Mouse (Mus musculus): Measurements from ENCODE around the gene Oxtr. TPM values are rescaled to one million over a fixed set of nuclear protein-coding genes. Genes with fewer than 3 reads are reported as not detected.

Gene Oxtr
- polyA plus RNA-seq, 1 experiment from 2014 or later: 0.64 TPM

DNA sequence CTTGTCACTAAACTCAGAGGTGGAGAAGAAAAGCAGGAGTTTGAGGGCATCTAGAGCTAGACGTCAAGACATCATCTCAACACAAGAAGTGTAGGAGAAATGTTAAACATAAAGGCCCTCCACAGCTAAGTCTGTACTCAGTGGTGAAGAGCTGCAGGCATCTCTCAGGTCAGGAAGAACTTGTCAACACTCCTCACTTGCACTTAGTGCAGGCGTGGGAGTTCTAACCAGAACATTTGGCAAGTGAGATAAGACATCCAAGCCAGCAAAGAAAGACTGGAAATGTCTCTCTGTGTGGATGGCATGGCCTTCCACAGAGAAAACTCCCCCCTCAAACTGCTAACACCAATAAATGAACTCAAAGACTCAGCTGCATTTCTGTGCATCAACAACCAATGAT lies 17.9 kb upstream of the Oxtr start:
- H3K9ac ChIP-seq (replicated peaks; ENCODE audit: low read length): no peak overlapping the region
- DNase-seq: no peak
- H3K4me1 ChIP-seq (ENCODE audit: control insufficient read depth, insufficient read depth, low read length): no peaks in the 10 kb centered on the region
- H3K27me3 ChIP-seq (ENCODE audit: control insufficient read depth, insufficient read depth, low read length): peaks cover 7% of the 10 kb centered on the region; the same call in 1 of the 2 replicates
- 94% methylated on average over 2 of the region's 2 CpGs for WGBS
- no peak for ATAC-seq (ENCODE audit: low FRiP score, low TSS enrichment)
- no peaks in the 10 kb centered on the region for H3K36me3 ChIP-seq (ENCODE audit: control insufficient read depth, insufficient read depth, low read length)
- no peak overlapping the region for H3K27ac ChIP-seq (replicated peaks; ENCODE audit: low read depth, low read length)
- no peak overlapping the region for H3K4me2 ChIP-seq (ENCODE audit: low read length)
- no peak overlapping the region for H3K4me3 ChIP-seq (replicated peaks; ENCODE audit: low read depth, low read length)
- H3K9me3 ChIP-seq (ENCODE audit: control insufficient read depth, low read length): no peaks in the 10 kb centered on the region

DNA sequence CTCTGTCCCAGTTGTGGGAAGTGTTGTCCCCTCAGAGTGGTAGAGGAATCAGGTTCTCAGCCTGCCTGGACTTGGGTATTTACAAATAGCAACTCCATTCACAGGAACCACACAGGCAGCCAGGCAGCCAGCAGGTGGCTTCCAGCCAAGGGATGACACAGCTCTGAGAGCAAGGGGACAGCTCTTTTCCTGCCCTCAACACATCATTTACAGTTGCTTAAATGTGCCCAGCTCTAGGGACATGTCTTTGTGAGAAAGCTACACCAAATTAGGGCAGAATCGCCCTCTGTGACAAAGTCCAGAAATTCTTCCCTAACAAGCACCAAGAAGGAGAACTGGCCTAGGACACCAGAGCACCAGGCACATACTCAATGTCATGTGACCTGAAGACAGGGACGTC lies 11.4 kb upstream of the Oxtr start:
- WGBS: 77% methylated on average over 2 of the region's 2 CpGs
- no peak overlapping the region for H3K27ac ChIP-seq (replicated peaks; ENCODE audit: low read depth, low read length)
- no peak overlapping the region for H3K9ac ChIP-seq (replicated peaks; ENCODE audit: low read length)
- no peaks in the 10 kb centered on the region for H3K36me3 ChIP-seq (ENCODE audit: control insufficient read depth, insufficient read depth, low read length)
- no peaks in the 10 kb centered on the region for H3K9me3 ChIP-seq (ENCODE audit: control insufficient read depth, low read length)
- no peak overlapping the region for H3K4me2 ChIP-seq (ENCODE audit: low read length)
- ATAC-seq (ENCODE audit: low FRiP score, low TSS enrichment): no peak
- H3K4me3 ChIP-seq (replicated peaks; ENCODE audit: low read depth, low read length): no peak overlapping the region
- H3K4me1 ChIP-seq (ENCODE audit: control insufficient read depth, insufficient read depth, low read length): no peaks in the 10 kb centered on the region
- no peak for DNase-seq
- H3K27me3 ChIP-seq (ENCODE audit: control insufficient read depth, insufficient read depth, low read length): no peaks in the 10 kb centered on the region

DNA sequence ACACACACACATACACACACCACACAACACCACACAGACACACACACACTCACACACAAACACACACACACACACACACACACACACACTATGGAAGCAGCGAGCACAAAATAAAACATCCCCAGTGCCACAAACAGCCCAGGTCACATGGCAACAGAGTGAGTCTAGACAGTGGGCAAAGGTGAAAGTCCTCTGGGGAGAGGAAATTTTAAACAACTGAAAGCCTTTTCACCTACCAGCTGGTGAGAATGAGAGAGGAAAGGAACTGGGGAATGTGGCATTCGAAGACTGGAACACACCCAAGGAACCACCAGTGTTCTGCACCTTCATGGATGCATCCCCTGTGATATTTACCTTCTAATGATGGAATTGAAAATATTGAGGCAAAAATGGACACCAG lies 9.7 kb upstream of the Oxtr start:
- Histone ChIP-seq H3K27me3 (ENCODE audit: control insufficient read depth, insufficient read depth, low read length) (no peaks in the 10 kb centered on the region), H3K4me3 (replicated peaks; ENCODE audit: low read depth, low read length) (no peak overlapping the region), H3K27ac (replicated peaks; ENCODE audit: low read depth, low read length) (no peak overlapping the region), H3K4me2 (ENCODE audit: low read length) (no peak overlapping the region), H3K9me3 (ENCODE audit: control insufficient read depth, low read length) (no peaks in the 10 kb centered on the region), H3K4me1 (ENCODE audit: control insufficient read depth, insufficient read depth, low read length) (no peaks in the 10 kb centered on the region), H3K9ac (replicated peaks; ENCODE audit: low read length) (no peak overlapping the region), H3K36me3 (ENCODE audit: control insufficient read depth, insufficient read depth, low read length) (no peaks in the 10 kb centered on the region)
- DNase-seq (no peak), ATAC-seq (ENCODE audit: low FRiP score, low TSS enrichment) (no peak)
- WGBS: 91% methylated on average over 2 of the region's 2 CpGs

DNA sequence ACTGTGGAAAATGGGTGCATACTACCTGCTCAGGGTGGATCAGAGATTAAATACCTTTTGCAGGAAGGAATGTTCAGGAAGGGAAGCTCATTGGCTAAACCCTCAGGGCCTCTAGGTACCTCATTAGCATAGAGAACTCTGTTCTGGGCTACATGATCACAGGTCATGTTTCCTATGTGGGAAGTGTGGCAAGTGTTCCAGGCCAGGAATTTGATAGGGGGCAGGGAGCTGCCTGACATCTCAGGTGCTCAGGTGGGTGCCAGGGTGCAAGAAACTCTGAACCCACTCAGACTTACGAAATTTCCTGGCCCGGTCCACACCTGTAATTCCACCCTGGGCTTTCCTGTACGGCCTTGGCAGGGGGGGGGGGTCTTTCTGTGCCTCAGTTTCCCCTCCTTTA lies 9.0 kb upstream of the Oxtr start:
- H3K9me3 ChIP-seq (ENCODE audit: control insufficient read depth, low read length): no peaks in the 10 kb centered on the region
- no peak for ATAC-seq (ENCODE audit: low FRiP score, low TSS enrichment)
- H3K4me2 ChIP-seq (ENCODE audit: low read length): no peak overlapping the region
- no peak for DNase-seq
- no peaks in the 10 kb centered on the region for H3K27me3 ChIP-seq (ENCODE audit: control insufficient read depth, insufficient read depth, low read length)
- no peaks in the 10 kb centered on the region for H3K4me1 ChIP-seq (ENCODE audit: control insufficient read depth, insufficient read depth, low read length)
- no peak overlapping the region for H3K27ac ChIP-seq (replicated peaks; ENCODE audit: low read depth, low read length)
- H3K36me3 ChIP-seq (ENCODE audit: control insufficient read depth, insufficient read depth, low read length): no peaks in the 10 kb centered on the region
- H3K9ac ChIP-seq (replicated peaks; ENCODE audit: low read length): no peak overlapping the region
- 88% methylated on average over 3 of the region's 3 CpGs for WGBS
- H3K4me3 ChIP-seq (replicated peaks; ENCODE audit: low read depth, low read length): no peak overlapping the region

DNA sequence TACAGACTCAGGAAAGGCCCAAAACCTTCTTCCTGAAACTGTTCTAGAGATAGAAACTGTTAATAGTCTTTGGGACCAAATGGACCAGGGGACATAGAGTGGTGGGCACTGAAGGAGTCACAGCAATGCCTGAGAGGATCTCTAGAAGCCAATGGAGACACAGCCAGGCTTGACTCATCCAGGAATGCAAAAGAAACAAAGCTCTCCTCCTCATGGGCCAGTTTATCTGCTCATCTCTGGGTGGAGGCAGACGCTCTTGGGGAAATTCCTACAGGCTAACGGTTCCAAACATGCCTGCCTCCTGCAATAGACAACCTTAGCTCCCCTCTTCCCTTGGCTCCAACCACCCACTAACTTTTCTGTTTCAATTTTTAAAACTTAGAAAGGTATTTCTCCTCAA lies 7.7 kb upstream of the Oxtr start:
- ATAC-seq (ENCODE audit: low FRiP score, low TSS enrichment): no peak

DNA sequence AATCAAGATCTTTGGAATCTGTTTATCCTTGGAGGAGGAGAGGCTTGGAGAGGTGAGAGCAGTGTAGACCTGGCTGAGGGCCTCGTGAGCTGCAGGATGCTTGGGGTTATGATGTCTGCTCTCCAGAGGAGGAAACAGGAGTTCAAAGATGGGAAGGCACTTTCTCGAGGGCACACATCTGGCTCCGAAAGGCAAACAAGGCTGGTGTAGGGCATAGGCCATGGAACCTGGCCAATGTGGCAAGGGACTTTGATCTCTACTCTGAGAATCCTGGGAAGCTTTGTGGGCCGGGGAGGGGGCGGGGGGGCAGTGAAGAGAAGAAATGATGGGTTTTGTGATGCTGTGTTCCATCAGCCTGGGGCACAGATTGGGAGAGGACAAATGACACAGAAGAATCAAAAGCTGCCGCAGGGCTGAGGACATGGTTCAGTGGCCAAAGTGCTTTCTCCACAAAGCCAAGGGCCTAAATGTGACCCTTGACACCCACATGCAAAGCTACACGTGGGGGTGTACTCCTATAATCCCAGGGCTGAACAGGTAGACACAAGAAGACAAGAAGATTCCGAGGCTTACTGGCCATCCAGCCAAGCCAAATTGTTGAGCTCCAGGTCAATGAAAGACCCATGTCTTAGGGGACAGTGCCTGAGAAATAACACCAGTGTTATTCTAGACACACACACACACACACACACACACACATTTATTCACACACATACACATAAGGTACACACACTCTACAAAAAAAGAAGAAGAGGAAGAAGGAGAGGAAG lies 6.7 kb upstream of the Oxtr start:
- Histone ChIP-seq H3K4me2 (ENCODE audit: low read length) (no peak overlapping the region), H3K27me3 (ENCODE audit: control insufficient read depth, insufficient read depth, low read length) (no peaks in the 10 kb centered on the region; the same call in 1 of the 2 replicates), H3K4me1 (ENCODE audit: control insufficient read depth, insufficient read depth, low read length) (no peaks in the 10 kb centered on the region), H3K36me3 (ENCODE audit: control insufficient read depth, insufficient read depth, low read length) (no peaks in the 10 kb centered on the region), H3K4me3 (replicated peaks; ENCODE audit: low read depth, low read length) (no peak overlapping the region), H3K9me3 (ENCODE audit: control insufficient read depth, low read length) (no peaks in the 10 kb centered on the region), H3K27ac (replicated peaks; ENCODE audit: low read depth, low read length) (no peak overlapping the region), H3K9ac (replicated peaks; ENCODE audit: low read length) (no peak overlapping the region)
- ATAC-seq (ENCODE audit: low FRiP score, low TSS enrichment) (no peak), DNase-seq (no peak)
- WGBS: 57% methylated on average over 8 of the region's 8 CpGs

More for the DNA sequence above, 7.7 kb upstream of the Oxtr start:
- DNase-seq: no peak
- Histone ChIP-seq H3K9ac (replicated peaks; ENCODE audit: low read length) (no peak overlapping the region), H3K4me2 (ENCODE audit: low read length) (no peak overlapping the region), H3K27me3 (ENCODE audit: control insufficient read depth, insufficient read depth, low read length) (no peaks in the 10 kb centered on the region), H3K36me3 (ENCODE audit: control insufficient read depth, insufficient read depth, low read length) (no peaks in the 10 kb centered on the region), H3K27ac (replicated peaks; ENCODE audit: low read depth, low read length) (no peak overlapping the region), H3K9me3 (ENCODE audit: control insufficient read depth, low read length) (no peaks in the 10 kb centered on the region), H3K4me3 (replicated peaks; ENCODE audit: low read depth, low read length) (no peak overlapping the region), H3K4me1 (ENCODE audit: control insufficient read depth, insufficient read depth, low read length) (no peaks in the 10 kb centered on the region)
- 80% methylated on average over 2 of the region's 2 CpGs for WGBS

DNA sequence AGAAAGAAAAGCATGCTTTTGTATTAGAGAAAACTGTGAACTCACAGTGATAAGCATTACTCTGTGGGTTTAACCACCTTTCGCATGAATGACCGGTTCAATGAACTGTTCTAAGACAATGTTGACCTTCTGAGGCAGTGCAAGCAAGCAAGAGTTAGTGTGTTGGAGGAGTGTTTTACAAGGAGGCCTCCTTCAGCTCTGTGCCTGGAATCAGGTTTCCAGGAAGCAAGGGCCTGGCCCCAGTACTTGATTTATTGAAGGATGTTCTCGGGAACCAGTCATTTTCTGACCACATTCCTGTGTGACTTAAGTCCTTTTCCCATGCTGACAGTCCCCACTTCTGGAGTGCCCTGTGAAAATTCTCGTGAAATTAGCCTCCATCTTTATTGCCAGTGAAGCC lies 5.5 kb upstream of the Oxtr start:
- Histone ChIP-seq H3K27ac (replicated peaks; ENCODE audit: low read depth, low read length) (no peak overlapping the region), H3K4me3 (replicated peaks; ENCODE audit: low read depth, low read length) (no peak overlapping the region), H3K4me1 (ENCODE audit: control insufficient read depth, insufficient read depth, low read length) (0 out of 2 replicates have a peak, but pooled peaks cover 4% of the 10 kb centered on the region), H3K4me2 (ENCODE audit: low read length) (no peak overlapping the region), H3K27me3 (ENCODE audit: control insufficient read depth, insufficient read depth, low read length) (peaks cover 6% of the 10 kb centered on the region), H3K36me3 (ENCODE audit: control insufficient read depth, insufficient read depth, low read length) (no peaks in the 10 kb centered on the region), H3K9ac (replicated peaks; ENCODE audit: low read length) (no peak overlapping the region), H3K9me3 (ENCODE audit: control insufficient read depth, low read length) (no peaks in the 10 kb centered on the region)
- 72% methylated on average over 4 of the region's 4 CpGs for WGBS
- no peak for ATAC-seq (ENCODE audit: low FRiP score, low TSS enrichment)
- DNase-seq: no peak

DNA sequence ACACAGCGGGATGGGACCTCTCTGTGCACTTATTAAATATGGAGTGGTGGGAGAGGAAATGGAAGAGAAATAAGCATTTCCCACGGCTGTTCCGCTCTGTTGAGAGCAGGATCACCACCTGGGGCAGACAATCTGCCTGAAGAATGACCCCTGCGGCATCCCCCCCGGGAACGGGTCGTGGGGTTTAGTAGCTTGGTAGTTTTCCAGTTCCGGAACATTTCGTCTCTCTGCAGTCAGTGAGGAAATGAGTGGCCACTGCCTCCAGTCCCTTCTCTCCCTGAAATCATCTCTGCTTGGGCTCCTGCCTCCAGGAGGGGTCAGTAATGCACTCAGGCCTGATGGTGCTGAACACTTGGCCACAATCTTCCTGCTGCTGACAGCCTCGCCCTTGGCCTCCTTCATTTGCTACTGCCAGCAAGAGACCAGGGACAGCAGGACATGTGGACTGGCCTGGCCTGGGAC lies 4.9 kb upstream of the Oxtr start:
- WGBS: 45% methylated on average over 10 of the region's 10 CpGs
- Histone ChIP-seq H3K9ac (replicated peaks; ENCODE audit: low read length) (no peak overlapping the region), H3K9me3 (ENCODE audit: control insufficient read depth, low read length) (no peaks in the 10 kb centered on the region), H3K36me3 (ENCODE audit: control insufficient read depth, insufficient read depth, low read length) (no peaks in the 10 kb centered on the region), H3K4me3 (replicated peaks; ENCODE audit: low read depth, low read length) (no peak overlapping the region), H3K27ac (replicated peaks; ENCODE audit: low read depth, low read length) (no peak overlapping the region), H3K4me1 (ENCODE audit: control insufficient read depth, insufficient read depth, low read length) (peaks cover 4% of the 10 kb centered on the region; the same call in 1 of the 2 replicates), H3K4me2 (ENCODE audit: low read length) (no peak overlapping the region), H3K27me3 (ENCODE audit: control insufficient read depth, insufficient read depth, low read length) (peaks cover 12% of the 10 kb centered on the region)
- ATAC-seq (ENCODE audit: low FRiP score, low TSS enrichment): no peak
- DNase-seq: no peak

DNA sequence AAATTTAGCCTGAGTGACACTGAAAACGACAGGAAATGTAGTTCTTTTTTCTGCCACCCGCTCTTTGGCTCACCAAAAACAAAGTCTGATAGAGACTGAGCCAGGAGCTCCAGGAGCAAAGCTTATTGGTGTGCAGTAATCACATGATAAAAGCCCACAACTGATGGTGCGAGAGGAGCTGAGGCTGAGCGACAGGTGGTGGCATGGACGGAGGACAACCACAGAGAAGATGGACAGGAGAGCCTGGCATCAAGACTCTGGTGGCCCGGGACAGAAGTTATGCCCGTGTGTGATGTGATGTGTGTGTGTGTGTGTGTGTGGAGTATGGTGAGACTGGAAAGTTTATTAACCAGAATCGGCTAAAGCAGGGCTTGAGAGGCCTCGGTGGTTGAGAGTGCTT lies 3.6 kb upstream of the Oxtr start:
- Histone ChIP-seq H3K27me3 (ENCODE audit: control insufficient read depth, insufficient read depth, low read length) (peaks cover 25% of the 10 kb centered on the region), H3K4me3 (replicated peaks; ENCODE audit: low read depth, low read length) (no peak overlapping the region), H3K4me1 (ENCODE audit: control insufficient read depth, insufficient read depth, low read length) (peaks cover 11% of the 10 kb centered on the region; the same call in 1 of the 2 replicates), H3K4me2 (ENCODE audit: low read length) (no peak overlapping the region), H3K9me3 (ENCODE audit: control insufficient read depth, low read length) (no peaks in the 10 kb centered on the region), H3K27ac (replicated peaks; ENCODE audit: low read depth, low read length) (no peak overlapping the region), H3K36me3 (ENCODE audit: control insufficient read depth, insufficient read depth, low read length) (no peaks in the 10 kb centered on the region), H3K9ac (replicated peaks; ENCODE audit: low read length) (no peak overlapping the region)
- ATAC-seq (ENCODE audit: low FRiP score, low TSS enrichment): no peak
- 87% methylated on average over 9 of the region's 9 CpGs for WGBS
- DNase-seq: no peak
